8 mouse cellular contexts compared by ENCODE assay signal in the genomic region with DNA sequence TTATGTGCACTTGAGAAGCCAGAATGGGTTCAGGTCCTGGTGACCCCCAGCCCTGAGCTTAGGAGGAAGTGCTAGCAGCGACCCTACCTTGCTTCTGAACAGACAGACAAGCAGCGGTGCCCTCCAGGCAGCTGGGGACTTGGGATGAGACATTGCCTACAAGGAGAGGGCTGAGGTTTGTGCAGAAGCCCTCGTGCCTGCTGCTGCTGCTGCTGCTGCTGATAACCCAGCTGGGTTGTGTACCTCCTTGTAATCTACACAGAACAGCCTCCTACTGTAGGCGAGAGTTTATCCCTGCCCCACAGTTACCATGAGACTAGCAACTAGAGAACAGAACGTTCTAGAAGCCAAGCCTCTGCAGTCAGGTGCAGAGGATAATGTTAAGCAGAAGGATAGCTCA.
DNase-seq lines count a peak whose midpoint lies in the region; ATAC-seq and TF ChIP-seq lines count a peak whose summit lies in the region.

No protein-coding gene starts in this region.

- peak overlapping the region; percentile 50 for H3K4me3 ChIP-seq in forebrain, embryonic 13.5 days
- peak overlapping the region; percentile 43 for H3K4me3 ChIP-seq in small intestine, adult 2 months (ENCODE audit: low read depth, low read length)

- peak overlapping the region; percentile 77 for H3K4me2 ChIP-seq in forebrain, embryonic 13.5 days

- ATAC-seq in forebrain, embryonic 13.5 days = no peak
- no peak for ATAC-seq in cerebellum, adult (ENCODE audit: insufficient number of reproducible peaks, low FRiP score, low TSS enrichment)

- DNase-seq in thymus, postnatal 0 days (ENCODE audit: low spot score) = peak; percentile 31
- DNase-seq in thymus, postnatal 36 days = no peak
- DNase-seq in liver = peak; percentile 90
- DNase-seq in urinary bladder, postnatal 25 days (ENCODE audit: low spot score) = no peak
- no peak for DNase-seq in left cerebral cortex, adult 18-20 months (ENCODE audit: low spot score in 2 of 2)

- TF ChIP-seq POLR2A in small intestine, adult 2 months (IDR thresholded peaks at IDR 0.05; ENCODE audit: low read depth, low read length) = no peak

- peak overlapping the region; percentile 80 for H3K9ac ChIP-seq in forebrain, embryonic 13.5 days

- no peaks in the 10 kb centered on the region for H3K27me3 ChIP-seq in forebrain, embryonic 13.5 days
- no peaks in the 10 kb centered on the region for H3K27me3 ChIP-seq in small intestine, adult 2 months (ENCODE audit: control insufficient read depth, insufficient read depth, low read length)

- TF ChIP-seq CTCF in small intestine, adult 2 months (IDR thresholded peaks at IDR 0.05; ENCODE audit: extremely low read depth, insufficient read length, insufficient replicate concordance, low read depth, low read length) = no peak

- 26% methylated on average over 5 of the region's 5 CpGs for WGBS in forebrain, embryonic 13.5 days
- WGBS in small intestine, adult 2 months = 12% methylated on average over 5 of the region's 5 CpGs

- peak overlapping the region; percentile 96; the same call in 1 of the 2 replicates for H3K27ac ChIP-seq in forebrain, embryonic 13.5 days
- H3K27ac ChIP-seq in small intestine, adult 2 months (ENCODE audit: insufficient read depth, low read depth, low read length) = 0 out of 2 replicates have a peak overlapping the region, but pooled peaks have one; percentile 3

- no peaks in the 10 kb centered on the region for H3K9me3 ChIP-seq in forebrain, embryonic 13.5 days (replicated peaks)

- peaks cover 8% of the 10 kb centered on the region for H3K36me3 ChIP-seq in forebrain, embryonic 13.5 days (ENCODE audit: poor library complexity, severe bottlenecking)
- H3K36me3 ChIP-seq in small intestine, adult 2 months (ENCODE audit: control insufficient read depth, insufficient read depth, low read length) = no peaks in the 10 kb centered on the region

- peaks cover 81% of the 10 kb centered on the region for H3K4me1 ChIP-seq in forebrain, embryonic 13.5 days
- H3K4me1 ChIP-seq in small intestine, adult 2 months (ENCODE audit: control insufficient read depth, insufficient read depth, insufficient read length, low read length) = peaks cover 14% of the 10 kb centered on the region; the same call in 1 of the 2 replicates

Comparison
In these comparisons a context has a peak if more than half of its experiments do, and no peak if none do; other contexts are left out.
1. DNase-seq: peak in thymus, postnatal 0 days (single experiment) and liver (single experiment); none in thymus, postnatal 36 days (0 of 2), urinary bladder, postnatal 25 days (single experiment) and left cerebral cortex, adult 18-20 months (0 of 2).